Mouse (Mus musculus) small intestine, adult 2 months (tissue): ENCODE results near the gene Npepps.

Source experiments
- CTCF ChIP-seq: fragments of 200-500 bp; IDR thresholded peaks from 2 replicates; pipeline ENCODE4 v1.5.1; 2012; ENCODE audit warnings: low read depth, mild to moderate bottlenecking, control low read depth, inconsistent platforms, low read length, moderate library complexity, mixed read lengths; ENCODE audit not compliant: insufficient replicate concordance, insufficient read length; ENCODE audit errors: extremely low read depth
- POLR2A ChIP-seq: fragments of 200-500 bp; IDR thresholded peaks from 2 replicates; pipeline ENCODE4 v1.6.1; 2012; ENCODE audit warnings: low read depth, mild to moderate bottlenecking, control low read depth, inconsistent platforms, low read length, moderate library complexity

- TF ChIP-seq CTCF (no peak), POLR2A (no peak)
These were observed 51.5 kb downstream of the Npepps start for GRCm38 (mm10) chr11:97228985-97229384.
